Mouse (Mus musculus) lung, adult 2 months (tissue): Measurements from ENCODE around the gene Galnt10. TPM values are rescaled to one million over a fixed set of nuclear protein-coding genes. Genes with fewer than 3 reads are reported as not detected.

ENCODE experiments used
- DNase-seq: peaks from one replicate; pipeline ENCODE4 v3.0.0; 2022
- H3K4me1 ChIP-seq: fragments of 200-500 bp; 2 replicates; pipeline ENCODE4 v1.6.1; 2011; ENCODE audit warnings: low read length; ENCODE audit not compliant: control insufficient read depth, insufficient read depth
- H3K4me3 ChIP-seq: fragments of 200-500 bp; replicated peaks from 2 replicates; pipeline ENCODE3; 2011; ENCODE audit warnings: low read depth, mild to moderate bottlenecking, control low read depth, low read length; ENCODE audit errors: extremely low read depth
- CTCF ChIP-seq: fragments of 200-500 bp; IDR thresholded peaks from 2 replicates; pipeline ENCODE4 v1.5.1; 2011; ENCODE audit warnings: mild to moderate bottlenecking, low read length, control low read depth; ENCODE audit not compliant: insufficient read depth
- POLR2A ChIP-seq: fragments of 200-500 bp; IDR thresholded peaks from 2 replicates; pipeline ENCODE4 v1.6.1; 2011; ENCODE audit warnings: low read depth, mild to moderate bottlenecking, control low read depth, low read length, borderline replicate concordance; ENCODE audit errors: extremely low read depth
- WGBS: fragments of 180-500 bp; shearing (Covaris S2); methylation state at CpG from one replicate; pipeline ENCODE4 v1.1.7; 2018; 5-methylcytosine and 5-hydroxymethylcytosine counted together
- polyA plus RNA-seq: library from polyadenylated mRNA; depleted of rRNA; stranded (reverse); fragments of >200 nt; gene quantifications from 2 replicates; pipeline ENCODE4 v1.2.3, GENCODE M21; 2012

Galnt10 gene
- polyA plus RNA-seq, 1 experiment = 6.4 TPM

DNA sequence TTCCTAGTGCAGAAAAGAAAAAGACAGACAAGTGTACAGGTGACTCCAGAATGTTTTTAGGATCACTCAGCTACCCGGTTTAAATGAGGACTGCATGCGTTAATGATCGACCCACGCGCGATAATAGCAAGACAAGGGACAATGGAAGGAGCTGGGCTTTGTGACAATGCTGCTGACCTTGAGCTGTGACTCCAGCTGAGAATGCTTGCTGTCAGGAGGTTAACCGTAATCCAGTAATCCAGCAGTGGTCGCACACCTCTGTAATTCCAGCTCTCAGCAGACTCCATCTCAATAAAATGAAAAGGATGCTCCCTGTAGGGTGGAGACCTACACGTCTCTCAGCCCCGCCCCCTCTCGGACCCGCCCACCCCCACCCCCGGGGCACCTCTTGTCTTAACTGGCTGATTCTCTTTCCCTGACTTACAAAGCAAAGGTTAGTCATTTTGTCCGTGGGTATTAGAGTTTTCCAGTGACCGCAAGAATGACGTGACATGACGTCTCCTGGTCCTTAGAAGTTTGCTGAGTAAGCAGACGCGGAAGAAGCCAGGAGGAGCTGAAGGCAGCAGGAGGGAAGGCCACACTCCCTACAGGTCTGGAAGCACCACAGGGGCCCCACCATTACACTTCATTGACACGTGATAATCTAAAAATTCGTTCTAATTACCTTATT lies 145.8 kb downstream of the Galnt10 start:
- WGBS = 32% methylated on average over 21 of the region's 21 CpGs
- TF ChIP-seq POLR2A = no peak
- TF ChIP-seq CTCF = no peak
- Histone ChIP-seq H3K4me1 (no peaks in the 10 kb centered on the region), H3K4me3 (no peak overlapping the region)
- DNase-seq = no peak

DNA sequence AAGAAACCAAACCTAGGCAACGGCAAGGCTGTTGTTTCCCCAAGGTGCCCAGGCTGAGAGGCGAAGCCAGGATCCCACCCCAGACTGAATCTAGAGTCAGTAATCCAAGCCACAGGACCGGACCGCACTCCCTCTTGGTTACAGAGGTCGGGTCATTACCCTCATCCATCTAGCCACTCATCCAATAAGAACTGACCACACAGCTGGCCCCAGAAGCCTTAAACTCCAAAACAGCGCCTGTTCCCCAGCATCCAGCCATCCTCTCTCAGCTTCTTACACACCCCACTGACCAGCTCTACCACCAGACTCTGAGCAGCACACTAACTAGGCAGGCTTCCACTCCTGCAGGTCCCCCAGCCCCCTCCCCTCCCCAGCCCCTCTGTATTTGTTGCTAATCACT lies 149.8 kb downstream of the Galnt10 start:
- TF ChIP-seq CTCF (no peak), POLR2A (no peak)
- Histone ChIP-seq H3K4me3 (no peak overlapping the region), H3K4me1 (no peaks in the 10 kb centered on the region)
- no peak for DNase-seq
- 54% methylated on average over 6 of the region's 6 CpGs for WGBS

DNA sequence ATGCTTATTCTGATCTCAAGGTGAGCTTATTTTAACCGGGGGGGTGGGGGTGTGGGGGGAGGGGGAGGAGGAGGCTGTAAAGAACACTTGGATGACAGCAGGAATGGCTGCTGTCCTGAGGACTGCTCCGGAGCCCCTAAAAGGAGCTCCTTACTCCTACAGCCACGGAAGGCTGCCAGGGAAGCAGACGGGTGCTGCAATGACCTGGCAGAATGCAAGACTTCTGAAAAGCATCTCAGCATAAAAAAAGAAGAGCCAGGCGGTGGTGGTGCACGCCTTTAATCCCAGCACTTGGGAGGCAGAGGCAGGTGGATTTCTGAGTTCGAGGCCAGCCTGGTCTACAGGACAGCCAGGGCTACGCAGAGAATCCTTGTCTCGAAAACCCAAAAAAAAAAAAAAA lies 152.6 kb downstream of the Galnt10 start:
- Histone ChIP-seq H3K4me3 (no peak overlapping the region), H3K4me1 (peaks cover 12% of the 10 kb centered on the region)
- TF ChIP-seq CTCF = no peak
- no peak for TF ChIP-seq POLR2A
- no peak for DNase-seq
- WGBS = 84% methylated on average over 9 of the region's 9 CpGs

DNA sequence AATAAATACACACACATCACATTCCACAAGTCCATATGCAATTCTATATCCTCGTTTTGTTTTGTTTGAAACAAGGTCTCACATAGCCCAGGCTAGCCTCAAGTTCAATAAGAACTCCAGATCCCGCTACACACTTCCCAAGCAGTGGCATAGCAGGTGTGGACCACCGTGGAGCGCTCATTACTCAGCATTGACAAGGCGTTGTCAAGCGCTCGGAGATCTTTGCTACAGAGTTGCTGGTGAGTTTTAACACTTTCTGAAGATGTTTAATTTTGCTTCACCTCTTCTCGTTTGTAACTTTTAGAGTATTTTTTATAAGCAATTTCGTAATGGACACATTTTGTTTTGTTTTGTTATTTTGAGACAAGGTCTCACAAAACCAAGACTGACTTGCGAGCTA lies 154.2 kb downstream of the Galnt10 start:
- DNase-seq = no peak

DNA sequence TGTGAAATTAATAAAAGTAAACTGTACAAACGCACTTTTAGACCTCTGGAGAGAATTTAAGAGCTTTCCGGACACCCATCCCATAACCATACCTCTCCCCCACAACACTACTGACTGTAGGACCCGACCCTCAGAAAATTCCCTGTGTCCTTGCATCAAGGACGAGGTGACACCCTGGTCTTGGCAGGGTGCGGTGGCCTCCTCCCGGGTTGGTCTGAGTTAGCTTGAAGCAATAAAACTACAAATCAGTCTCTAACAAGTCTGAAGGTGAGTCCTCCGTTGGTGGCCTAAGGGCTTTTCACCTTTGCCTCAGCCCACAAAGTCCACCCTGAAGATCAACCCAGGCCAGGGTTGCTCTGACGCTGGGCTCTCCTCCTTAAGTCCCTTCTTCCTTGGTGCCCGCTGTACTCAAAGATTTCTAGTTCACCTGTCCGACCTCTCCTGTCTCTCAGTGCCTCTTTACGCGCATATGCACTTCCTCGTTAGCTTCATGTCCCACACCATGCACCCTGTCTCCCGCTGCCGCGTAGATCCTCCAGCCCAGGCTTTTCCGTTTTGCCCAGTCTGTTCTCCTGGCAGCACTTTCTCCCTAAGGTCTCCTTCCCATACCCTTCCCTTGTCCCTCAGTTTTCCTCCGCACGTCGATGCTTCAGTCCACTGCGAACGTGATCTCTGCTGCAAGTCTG lies 155.2 kb downstream of the Galnt10 start:
- DNase-seq = peak; percentile 37
- 17% methylated on average over 22 of the region's 22 CpGs for WGBS

More for the DNA sequence above, 154.2 kb downstream of the Galnt10 start:
- Histone ChIP-seq H3K4me1 (peaks cover 17% of the 10 kb centered on the region), H3K4me3 (no peak overlapping the region)
- TF ChIP-seq CTCF = no peak
- no peak for TF ChIP-seq POLR2A
- WGBS = 89% methylated on average over 10 of the region's 10 CpGs

DNA sequence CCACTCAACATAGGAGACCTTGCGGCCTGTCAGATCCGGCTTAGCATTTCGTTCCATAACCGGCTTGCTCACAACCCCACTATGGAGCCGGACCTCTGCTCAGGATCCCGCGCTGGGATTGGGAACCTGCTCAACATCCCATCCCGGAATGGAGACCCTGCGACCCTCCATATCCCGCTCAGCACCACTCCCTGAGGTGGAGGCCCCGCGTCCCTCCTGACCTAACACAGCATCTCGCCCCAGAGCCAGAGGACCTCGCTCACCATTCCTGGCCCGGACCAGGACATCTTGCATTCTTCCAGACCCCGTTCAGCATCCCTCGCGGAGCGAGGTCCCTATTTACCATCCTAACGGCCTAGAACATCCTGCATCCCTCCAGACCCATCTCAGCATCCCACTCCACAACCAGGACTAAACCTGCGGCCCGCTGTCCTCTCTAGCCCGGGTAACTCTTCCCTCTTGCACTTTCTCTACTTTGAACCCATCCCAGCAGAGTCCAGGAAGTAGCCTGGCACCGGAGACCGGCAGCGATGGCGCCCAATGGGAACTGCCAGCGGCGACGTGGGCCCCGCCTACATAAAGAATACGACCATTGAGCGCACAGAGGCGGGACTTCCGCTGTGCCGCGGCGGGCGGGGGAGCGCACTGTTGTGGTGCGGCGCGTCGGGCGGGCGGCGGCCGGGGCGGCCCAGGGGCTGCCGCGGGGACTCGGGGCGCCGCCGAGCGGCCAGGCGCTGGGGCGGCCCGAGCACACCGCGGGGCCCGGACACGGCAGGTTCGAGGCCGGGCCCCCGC lies 155.9 kb downstream of the Galnt10 start, which contains the start of gene Sap30l:
Gene Sap30l (plus strand): TSS at position 667 of the 795 bp plus-strand sequence.
- no peak for TF ChIP-seq CTCF
- peak; percentile 72; the same call in 1 of the 2 replicates for TF ChIP-seq POLR2A
- Histone ChIP-seq H3K4me3 (peak within 1 kb of the TSS; percentile 99), H3K4me1 (peaks cover 17% of the 10 kb centered on the region)
- under 1% methylated on average over 66 of the region's 66 CpGs for WGBS
- DNase-seq = peak; percentile 98

More for the DNA sequence above, 155.2 kb downstream of the Galnt10 start:
- TF ChIP-seq POLR2A (no peak), CTCF (no peak)
- Histone ChIP-seq H3K4me1 (peaks cover 17% of the 10 kb centered on the region), H3K4me3 (peak overlapping the region; percentile 99)

DNA sequence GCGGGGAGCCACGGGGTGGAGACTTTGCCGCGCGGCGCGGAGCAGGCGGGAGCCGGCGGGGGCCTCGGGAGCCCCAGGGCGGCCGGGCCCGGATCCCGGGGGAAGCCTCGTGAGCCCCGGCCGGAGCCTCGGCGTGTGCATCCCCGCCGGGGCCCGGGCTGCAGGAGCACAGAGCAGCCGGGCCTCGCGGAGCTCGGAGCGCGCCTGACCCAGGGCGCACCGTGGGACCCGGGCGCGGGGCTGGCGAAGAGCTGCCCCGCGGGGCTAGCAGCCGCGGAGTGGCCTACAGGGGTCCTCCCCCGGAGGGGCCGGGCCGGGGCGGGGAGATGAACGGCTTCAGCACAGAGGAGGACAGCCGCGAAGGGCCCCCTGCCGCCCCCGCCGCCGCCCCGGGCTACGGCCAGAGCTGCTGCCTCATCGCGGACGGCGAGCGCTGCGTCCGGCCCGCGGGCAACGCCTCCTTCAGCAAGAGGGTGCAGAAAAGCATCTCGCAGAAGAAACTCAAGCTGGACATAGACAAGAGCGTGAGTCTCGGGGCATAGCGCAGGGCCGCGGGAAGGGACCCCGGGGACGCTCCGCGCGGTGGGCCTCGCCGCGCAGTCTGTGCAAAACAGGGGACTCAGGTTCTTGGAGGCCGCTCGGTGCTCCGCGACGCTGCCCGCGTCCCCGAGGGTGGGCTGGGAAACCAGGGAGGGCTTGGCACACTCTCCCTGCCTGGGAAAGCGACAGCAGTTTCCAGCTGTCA lies 156.7 kb downstream of the Galnt10 start:
- TF ChIP-seq CTCF (no peak), POLR2A (no peak)
- Histone ChIP-seq H3K4me3 (peak overlapping the region; percentile 74), H3K4me1 (peaks cover 17% of the 10 kb centered on the region)
- WGBS = under 1% methylated on average over 80 of the region's 85 CpGs
- DNase-seq = peak; percentile 57

DNA sequence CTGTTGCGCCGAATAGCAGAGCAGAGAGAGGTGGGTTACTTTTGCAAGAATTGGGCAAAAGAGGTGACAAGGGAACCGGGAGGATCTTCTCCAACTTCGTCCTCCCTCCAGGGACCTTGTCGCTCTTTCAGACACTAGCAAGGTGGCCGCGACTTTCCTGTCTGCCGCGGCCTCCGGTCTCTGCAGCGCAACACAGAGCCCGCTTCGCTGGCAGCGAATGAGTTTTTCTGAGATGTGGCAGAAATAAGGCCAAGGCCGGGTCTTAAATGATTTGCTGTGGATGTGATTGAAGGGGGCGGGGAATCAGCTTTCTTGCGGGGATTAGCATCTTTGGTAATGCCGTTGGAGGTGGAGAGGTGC lies 157.2 kb downstream of the Galnt10 start:
- WGBS = under 1% methylated on average over 18 of the region's 18 CpGs
- Histone ChIP-seq H3K4me3 (peak overlapping the region; percentile 74), H3K4me1 (peaks cover 17% of the 10 kb centered on the region)
- no peak for TF ChIP-seq CTCF
- no peak for TF ChIP-seq POLR2A
- DNase-seq = peak; percentile 28

DNA sequence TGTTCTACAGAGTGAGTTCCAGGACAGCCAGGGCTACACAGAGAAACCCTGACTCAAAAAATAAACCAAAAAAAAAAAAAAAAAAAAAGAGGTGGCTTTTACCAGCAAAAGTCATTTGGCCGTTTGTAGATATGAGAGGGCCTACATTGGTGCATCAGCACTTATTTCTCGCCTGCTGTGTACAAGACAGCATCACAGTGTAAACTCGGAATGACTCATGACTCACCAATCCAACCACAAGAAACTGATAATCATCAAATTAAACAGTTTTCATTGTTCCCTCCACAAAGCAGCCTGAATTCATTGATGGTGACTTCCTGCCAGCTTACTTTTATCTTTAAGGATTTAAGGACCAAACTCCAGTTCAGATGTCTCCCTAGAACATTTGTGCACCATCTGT lies 159.8 kb downstream of the Galnt10 start:
- Histone ChIP-seq H3K4me3 (no peak overlapping the region), H3K4me1 (peaks cover 17% of the 10 kb centered on the region)
- TF ChIP-seq CTCF = no peak
- no peak for TF ChIP-seq POLR2A
- DNase-seq = no peak
- 57% methylated on average over 3 of the region's 3 CpGs for WGBS
